Mouse (Mus musculus): ENCODE measurements around the gene Gtse1.

Gene Gtse1

GRCm38 (mm10) chr15:85867696-85868095 lies 8.2 kb downstream of the Gtse1 start:
- DNase-seq (ENCODE audit: low read depth, low spot score) = peak; percentile 72

DNA sequence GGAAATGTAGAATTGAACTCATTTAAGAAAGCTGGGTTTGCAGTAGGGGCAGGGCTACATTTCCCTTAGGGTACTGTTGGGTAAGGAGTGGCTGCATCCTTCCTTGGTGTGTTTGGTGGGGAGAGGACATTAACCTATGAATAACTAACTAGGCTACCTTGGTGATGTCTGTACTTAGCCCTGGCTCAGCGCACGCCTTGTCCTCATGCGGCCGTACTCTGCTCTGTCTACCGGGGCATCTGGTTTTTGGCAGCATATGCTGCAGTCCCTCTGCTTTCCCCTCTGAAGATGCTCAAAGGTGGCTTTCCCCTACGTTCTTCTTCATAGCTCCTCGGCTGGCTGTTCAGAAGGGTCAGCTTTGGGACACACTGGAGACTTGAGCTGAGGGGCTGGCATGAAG lies 17.8 kb downstream of the Gtse1 start:
- DNase-seq (ENCODE audit: low read depth, low spot score) = no peak

DNA sequence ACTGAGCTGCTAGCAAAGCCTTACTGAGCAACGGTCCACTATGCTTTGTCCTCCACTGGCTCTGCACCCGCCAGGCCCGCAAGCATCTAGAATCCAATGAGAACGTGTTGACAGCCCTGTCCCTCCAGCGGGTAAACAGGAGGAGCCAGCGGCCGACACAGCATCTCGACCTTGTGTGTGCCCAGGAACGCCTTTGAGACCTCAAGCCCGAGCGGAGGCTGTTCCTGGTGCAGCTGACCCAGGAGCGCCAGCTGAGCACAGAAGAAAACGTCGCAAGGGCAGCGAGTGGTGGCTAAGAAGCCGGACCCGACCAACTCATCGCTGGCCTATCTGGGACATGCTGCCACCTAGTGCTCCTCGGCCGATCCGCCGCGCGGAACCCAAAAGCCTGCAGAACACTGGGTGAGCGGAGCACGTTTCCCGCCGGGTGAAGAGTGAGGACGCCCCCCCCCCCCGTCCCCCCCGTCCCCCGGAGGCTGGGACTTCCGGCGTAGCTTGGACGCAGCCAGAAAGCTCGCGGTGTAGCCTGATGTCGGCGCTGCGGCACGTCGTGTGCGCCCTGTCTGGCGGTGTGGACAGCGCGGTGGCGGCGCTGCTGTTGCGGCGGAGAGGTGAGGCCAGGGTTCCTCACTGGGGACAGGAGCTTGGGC lies 19.4 kb downstream of the Gtse1 start, which contains the start of gene Trmu:
TSS of gene Trmu (plus strand) at position 465 of the 650 bp plus-strand sequence.
- DNase-seq (ENCODE audit: low read depth, low spot score) = peak; percentile 90

DNA sequence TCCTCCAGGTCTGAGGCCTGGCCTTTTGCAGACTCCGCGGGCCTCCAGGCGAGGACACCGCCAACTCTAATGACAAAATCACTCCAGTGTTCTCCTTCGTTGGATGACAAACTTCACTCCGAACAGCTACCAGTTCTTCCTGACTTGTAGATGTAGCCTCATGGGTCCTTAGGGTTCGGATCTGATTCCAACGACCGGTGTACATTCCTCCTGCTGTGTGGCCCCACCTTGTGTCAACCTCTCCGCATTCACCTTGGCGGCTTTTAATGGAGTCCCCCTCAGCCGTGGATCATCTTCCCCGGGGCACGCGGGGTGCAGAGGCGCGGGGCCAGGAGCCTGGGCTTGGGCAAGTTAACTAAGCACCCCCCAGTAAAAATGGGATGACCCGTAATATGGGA lies 20.0 kb downstream of the Gtse1 start:
- DNase-seq (ENCODE audit: low read depth, low spot score) = no peak

DNA sequence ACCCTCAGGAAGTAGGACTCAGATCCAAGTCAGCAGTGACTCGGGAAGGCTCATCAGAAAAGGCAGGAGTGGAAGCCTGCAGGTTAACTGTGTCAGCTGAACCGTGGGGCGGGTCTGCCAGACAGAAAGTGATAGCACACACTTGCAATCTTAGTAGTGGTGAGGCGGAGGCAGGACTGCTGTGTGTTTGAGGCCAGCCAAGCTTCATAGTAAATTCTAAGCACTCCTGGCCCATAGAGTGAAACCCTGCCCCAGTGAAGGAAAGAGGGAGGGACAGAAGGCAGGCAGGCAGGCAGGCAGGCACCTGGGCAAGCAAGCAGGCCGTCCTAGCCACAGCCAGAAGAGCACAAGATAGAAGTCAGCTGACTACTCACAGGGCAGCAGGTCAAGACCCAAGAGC lies 26.1 kb downstream of the Gtse1 start:
- DNase-seq (ENCODE audit: low read depth, low spot score) = no peak

DNA sequence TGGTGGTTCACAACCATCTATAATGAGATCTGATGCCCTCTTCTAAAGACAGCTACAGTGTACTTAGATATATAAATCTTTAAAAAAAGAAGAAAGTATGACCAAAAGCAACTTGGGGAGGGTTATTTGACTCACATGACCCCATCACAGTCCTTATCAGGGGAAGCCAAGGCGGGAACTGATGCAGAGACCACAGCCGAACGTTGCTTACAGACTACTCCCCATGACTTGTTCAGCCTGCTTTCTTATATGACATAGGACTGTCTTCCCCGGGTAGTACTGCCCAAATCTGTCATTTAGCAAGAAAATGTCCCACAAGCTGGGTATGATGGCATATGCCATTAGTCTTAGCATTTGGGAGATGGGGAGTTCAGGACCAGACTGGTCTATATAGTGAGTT lies 29.7 kb downstream of the Gtse1 start:
- DNase-seq (ENCODE audit: low read depth, low spot score) = no peak

GRCm38 (mm10) chr15:85891971-85892370 lies 32.4 kb downstream of the Gtse1 start:
- no peak for DNase-seq (ENCODE audit: low read depth, low spot score)

DNA sequence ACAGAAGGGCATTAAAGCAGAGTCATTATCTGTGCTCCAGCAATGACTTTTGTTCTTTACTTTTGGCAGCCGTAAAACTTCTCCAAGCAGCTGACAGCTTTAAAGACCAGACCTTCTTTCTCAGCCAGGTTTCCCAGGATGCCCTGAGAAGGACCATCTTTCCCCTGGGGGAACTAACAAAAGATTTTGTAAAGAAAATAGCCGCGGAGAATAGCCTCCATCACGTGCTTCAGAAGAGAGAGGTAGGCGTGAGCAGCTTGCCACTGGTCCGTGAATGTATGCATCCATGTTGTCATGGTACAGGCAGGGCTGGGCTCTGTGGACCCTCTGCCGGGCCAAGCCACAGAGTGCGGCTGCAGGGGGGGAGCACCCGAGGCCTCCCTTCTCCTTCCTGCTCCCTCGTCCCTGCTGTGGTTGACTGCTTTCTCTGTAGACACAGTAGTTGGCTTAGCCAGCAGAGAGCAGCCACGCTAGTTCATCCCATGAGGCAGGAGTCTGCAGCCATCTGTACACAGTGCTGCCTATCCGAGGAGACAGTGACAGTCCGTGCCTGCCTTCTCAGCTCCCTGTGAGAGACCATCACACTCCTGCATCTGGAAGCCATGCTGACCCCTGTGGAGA lies 33.1 kb downstream of the Gtse1 start:
- DNase-seq (ENCODE audit: low read depth, low spot score) = no peak

GRCm38 (mm10) chr15:85893871-85894270 lies 34.3 kb downstream of the Gtse1 start:
- no peak for DNase-seq (ENCODE audit: low read depth, low spot score)

DNA sequence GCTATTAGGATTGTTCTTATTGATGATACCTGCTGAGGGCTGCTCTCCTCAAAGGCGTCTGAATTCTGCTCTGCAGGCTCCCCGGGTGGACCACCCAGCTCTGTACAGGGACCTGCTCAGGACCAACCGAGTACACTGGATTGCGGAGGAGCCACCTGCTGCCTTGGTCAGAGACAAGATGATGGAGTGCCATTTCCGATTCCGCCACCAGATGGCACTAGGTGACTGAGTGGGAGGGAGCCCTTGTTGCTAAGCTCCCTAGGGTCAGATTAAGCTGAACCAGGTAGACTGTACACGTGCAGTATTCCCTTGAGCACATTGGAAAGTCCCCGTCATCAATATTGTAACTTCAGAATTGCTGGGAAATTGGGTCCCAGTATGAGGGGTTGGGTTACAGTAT lies 36.7 kb downstream of the Gtse1 start:
- DNase-seq (ENCODE audit: low read depth, low spot score) = peak; percentile 78

DNA sequence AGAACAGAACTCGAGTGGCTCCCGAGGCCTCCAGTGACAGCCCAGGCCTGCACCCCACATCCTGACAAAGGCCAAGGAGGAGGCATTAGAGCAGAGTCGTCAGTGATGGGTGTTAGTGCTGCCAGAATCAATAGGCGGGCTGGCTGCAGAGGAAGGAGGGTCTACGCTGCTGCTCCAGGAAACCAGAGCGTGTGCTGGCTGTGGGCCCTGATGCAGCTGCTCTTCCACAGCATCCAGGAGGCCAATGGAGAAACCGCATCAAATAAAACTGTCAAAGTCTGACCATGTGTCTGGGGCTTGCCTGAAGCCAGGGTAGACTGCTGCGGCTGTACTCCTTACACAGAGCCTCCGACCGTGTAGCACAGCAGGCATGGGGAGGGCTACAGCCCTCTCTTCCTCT lies 37.6 kb downstream of the Gtse1 start:
- no peak for DNase-seq (ENCODE audit: low read depth, low spot score)

- DNase-seq (ENCODE audit: low read depth, low spot score) = no peak
These were observed 39.9 kb downstream of the Gtse1 start for GRCm38 (mm10) chr15:85899396-85899795.

- DNase-seq (ENCODE audit: low read depth, low spot score) = no peak
These were observed 40.8 kb downstream of the Gtse1 start for GRCm38 (mm10) chr15:85900318-85900717.

DNA sequence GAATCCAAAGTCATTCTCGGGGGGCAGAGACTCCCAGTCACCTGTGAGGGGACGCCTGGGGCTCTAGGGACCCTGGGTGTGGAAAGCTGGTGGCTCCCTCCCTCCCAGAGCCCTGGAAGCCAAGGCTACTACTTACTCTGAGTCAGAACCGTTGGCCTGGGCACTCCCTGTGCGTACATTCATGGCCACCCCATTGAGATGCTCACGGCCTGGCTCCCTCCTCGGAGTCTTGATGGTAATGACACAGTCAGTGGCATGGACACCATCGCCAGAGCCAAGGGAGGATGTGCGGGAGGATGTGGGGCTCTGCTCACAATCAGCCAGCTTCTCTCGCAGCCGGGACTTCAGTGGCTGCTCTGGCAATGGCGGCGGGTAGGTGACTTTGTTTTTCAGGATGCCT lies 41.3 kb downstream of the Gtse1 start:
- no peak for DNase-seq (ENCODE audit: low read depth, low spot score)

DNA sequence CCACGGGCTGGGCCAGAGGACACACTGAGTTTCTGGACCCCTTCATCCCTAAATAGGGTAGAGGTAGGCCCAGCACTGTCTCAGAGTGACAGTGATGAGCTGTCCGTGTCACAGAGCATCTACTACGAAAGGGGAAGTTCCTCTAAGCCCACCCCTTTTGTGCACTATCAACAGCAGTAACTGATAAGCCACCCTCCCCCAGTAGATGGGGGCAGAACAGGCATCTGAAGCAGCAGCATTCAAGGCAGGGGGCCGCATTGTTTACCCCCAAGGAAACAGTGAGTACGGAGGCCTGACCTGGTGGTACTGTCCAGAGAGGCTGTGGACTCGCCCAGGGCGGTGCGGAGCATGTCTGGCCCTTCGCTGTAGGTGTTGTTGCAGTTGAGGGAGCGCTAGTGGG lies 43.0 kb downstream of the Gtse1 start:
- DNase-seq (ENCODE audit: low read depth, low spot score) = no peak

DNA sequence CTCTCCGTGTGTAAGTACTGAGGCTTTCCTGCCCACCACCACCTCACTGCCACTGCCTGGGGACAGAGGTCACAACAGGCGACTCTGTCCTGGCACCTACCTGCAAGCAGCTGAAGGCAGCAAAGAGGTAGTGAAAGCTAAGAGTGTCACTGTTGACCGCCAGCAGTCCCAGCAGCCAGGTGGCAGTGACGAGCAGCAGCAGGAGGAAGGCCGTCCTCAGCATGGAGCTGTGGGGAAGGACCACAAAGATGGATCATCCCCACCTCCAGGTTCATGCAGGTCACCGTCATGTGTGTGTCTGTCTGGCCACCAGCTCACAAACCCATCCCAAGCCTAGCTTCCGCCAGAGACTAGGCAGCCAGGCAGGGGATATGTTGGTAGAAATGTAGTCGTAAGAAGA lies 44.3 kb downstream of the Gtse1 start:
- no peak for DNase-seq (ENCODE audit: low read depth, low spot score)

- no peak for DNase-seq (ENCODE audit: low read depth, low spot score)
These were observed 49.3 kb downstream of the Gtse1 start for GRCm38 (mm10) chr15:85908660-85909491.

DNA sequence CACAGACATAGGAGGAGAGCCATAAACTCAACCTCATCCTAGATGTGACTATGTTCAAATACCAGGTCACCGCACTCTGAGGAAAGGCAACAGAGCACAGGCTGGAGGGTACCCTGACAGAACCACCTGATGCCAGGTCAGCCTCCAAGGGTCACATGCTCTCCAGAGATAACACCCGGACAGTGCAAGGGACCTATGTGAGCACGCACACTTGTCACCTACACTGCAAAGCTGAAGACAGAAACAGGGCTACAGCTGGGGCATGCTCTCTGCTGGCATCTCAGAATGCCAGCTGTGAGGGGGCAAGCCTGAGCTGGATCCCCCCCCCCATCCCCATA lies 49.9 kb downstream of the Gtse1 start:
- DNase-seq (ENCODE audit: low read depth, low spot score) = no peak

DNA sequence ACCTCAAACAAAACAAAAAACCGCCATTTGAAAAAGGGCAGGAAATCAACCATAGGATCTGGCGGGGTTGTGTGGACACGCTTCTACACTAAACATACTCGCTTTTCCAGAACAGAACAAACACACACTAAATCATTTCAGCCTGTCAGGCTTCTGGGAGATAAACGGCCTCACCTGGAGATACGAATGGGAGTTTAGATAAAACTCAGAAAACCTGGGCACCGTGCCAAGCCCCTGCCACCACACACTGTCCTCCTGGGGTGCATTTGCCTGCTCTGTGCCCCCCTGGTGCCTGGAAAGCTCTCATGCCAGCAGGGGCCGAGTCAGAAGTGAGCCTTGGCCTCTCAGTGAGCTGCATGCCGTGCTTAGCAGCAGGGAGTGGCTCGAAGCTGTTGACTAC lies 50.4 kb downstream of the Gtse1 start:
- DNase-seq (ENCODE audit: low read depth, low spot score) = no peak

DNA sequence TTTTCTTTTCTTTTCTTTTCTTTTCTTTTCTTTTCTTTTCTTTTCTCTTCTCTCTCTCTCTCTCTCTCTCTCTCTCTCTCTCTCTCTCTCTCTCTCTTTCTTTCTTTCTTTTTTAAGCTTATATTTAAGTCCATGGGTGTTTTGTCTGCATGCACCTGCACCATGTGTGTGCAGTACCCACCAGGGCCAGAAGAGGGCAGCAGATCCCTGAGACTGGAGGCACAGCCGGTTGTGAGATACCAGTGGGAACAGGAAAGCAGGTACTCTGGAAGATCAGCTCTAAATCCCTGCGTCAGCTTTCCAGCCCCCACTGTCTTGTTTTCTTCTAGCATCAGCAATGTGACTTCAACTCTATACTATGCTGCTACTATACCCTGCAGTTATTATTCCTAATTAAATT lies 54.1 kb downstream of the Gtse1 start:
- peak; percentile 46 for DNase-seq (ENCODE audit: low read depth, low spot score)

DNA sequence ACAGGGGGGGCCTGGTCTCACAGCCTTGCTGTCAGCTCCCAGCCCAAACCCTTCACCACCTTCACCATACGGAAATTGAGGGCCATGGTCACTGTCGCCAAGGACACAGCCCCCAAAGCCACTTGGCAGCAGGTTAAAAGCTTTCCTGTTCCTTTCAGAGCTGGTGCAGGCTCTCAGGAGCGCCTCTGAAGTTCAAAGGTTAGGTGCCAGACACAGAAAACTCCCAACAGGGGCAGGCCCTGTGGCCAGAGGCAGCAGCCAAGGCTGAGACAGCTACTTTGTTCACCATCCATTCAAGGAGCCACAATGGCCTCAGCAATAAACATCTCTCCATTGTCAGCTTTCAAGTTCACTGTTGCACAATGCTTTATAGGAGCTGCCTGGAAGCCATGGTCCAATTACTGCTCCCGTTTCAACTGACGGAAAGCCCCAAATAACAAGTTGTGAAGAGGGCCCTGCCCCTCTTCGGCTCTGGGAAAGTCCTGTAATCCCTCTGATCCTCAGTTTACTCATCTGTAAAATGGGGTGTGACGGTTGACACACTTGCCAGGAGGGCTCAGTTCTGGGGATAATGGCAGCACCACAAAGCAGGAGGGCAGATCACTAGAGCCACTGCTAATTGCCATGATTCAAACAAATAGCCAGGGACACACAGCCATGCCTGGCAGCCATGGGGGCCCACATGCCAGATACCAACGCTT lies 59.8 kb downstream of the Gtse1 start:
- DNase-seq (ENCODE audit: low read depth, low spot score) = no peak

- no peak for DNase-seq (ENCODE audit: low read depth, low spot score)
These were observed 60.3 kb downstream of the Gtse1 start for GRCm38 (mm10) chr15:85919892-85920248.

All from retina, postnatal 7 days (tissue).